Mouse (Mus musculus) heart, embryonic 12.5 days (tissue): Measurements from ENCODE around the gene Kctd17. TPM values are rescaled to one million over a fixed set of nuclear protein-coding genes. Genes with fewer than 3 reads are reported as not detected.

Experiments used
- ATAC-seq: fragments of 200-750 bp; cut with Nextera tagmentation; 2 replicates; pipeline ENCODE4 v1.8.0; 2017; ENCODE audit warnings: moderate TSS enrichment, moderate library complexity; ENCODE audit not compliant: insufficient number of reproducible peaks, low FRiP score
- H3K27ac ChIP-seq: fragments of 300-500 bp; sonication (generic); 2 replicates; pipeline ENCODE4 v1.5.1; 2016; ENCODE audit warnings: mild to moderate bottlenecking, moderate library complexity; ENCODE audit not compliant: poor library complexity, severe bottlenecking
- H3K27me3 ChIP-seq: fragments of 300-500 bp; sonication (generic); replicated peaks from 2 replicates; pipeline ENCODE4 v1.6.1; 2016; ENCODE audit warnings: mild to moderate bottlenecking, moderate library complexity
- H3K36me3 ChIP-seq: fragments of 300-500 bp; sonication (generic); 2 replicates; pipeline ENCODE4 v1.6.1; 2016; ENCODE audit warnings: mild to moderate bottlenecking, moderate library complexity
- H3K4me1 ChIP-seq: fragments of 300-500 bp; sonication (generic); replicated peaks from 2 replicates; pipeline ENCODE4 v1.6.1; 2016; ENCODE audit warnings: mild to moderate bottlenecking
- H3K4me2 ChIP-seq: fragments of 300-500 bp; sonication (generic); 2 replicates; pipeline ENCODE4 v1.6.1; 2016; ENCODE audit warnings: mild to moderate bottlenecking, moderate library complexity
- H3K4me3 ChIP-seq: fragments of 300-500 bp; sonication (generic); 2 replicates; pipeline ENCODE4 v1.5.1; 2016; ENCODE audit warnings: mild to moderate bottlenecking
- H3K9ac ChIP-seq: fragments of 300-500 bp; sonication (generic); 2 replicates; pipeline ENCODE4 v1.6.1; 2016; ENCODE audit warnings: mild to moderate bottlenecking, moderate library complexity
- H3K9me3 ChIP-seq: fragments of 300-500 bp; sonication (generic); replicated peaks from 2 replicates; pipeline ENCODE4 v1.6.1; 2016; ENCODE audit warnings: mild to moderate bottlenecking, moderate library complexity
- WGBS: fragments of 180-500 bp; shearing (Covaris S2); methylation state at CpG from one replicate; pipeline ENCODE4 v1.1.7; 2016; 5-methylcytosine and 5-hydroxymethylcytosine counted together
- polyA plus RNA-seq: library from polyadenylated mRNA; unstranded; fragments of >200 nt; fragmentation: Nextera tagmentation; extraction: Ambion mirVana; gene quantifications from 2 replicates; pipeline ENCODE4 v1.2.1, GENCODE M21; 2016

Kctd17 gene
- polyA plus RNA-seq, 1 experiment from 2014 or later = 19.9 TPM

GRCm38 (mm10) chr15:78447746-78448535 is 19.6 kb downstream of the Kctd17 start:
- Histone ChIP-seq H3K4me1 (peaks cover 35% of the 10 kb centered on the region), H3K9me3 (no peaks in the 10 kb centered on the region), H3K36me3 (no peaks in the 10 kb centered on the region), H3K4me2 (peak overlapping the region; percentile 70), H3K4me3 (peak overlapping the region; percentile 31), H3K27ac (peak overlapping the region; percentile 89), H3K9ac (peak overlapping the region; percentile 62), H3K27me3 (no peaks in the 10 kb centered on the region)
- under 1% methylated on average over 22 of the region's 22 CpGs for WGBS
- ATAC-seq = no peak

DNA sequence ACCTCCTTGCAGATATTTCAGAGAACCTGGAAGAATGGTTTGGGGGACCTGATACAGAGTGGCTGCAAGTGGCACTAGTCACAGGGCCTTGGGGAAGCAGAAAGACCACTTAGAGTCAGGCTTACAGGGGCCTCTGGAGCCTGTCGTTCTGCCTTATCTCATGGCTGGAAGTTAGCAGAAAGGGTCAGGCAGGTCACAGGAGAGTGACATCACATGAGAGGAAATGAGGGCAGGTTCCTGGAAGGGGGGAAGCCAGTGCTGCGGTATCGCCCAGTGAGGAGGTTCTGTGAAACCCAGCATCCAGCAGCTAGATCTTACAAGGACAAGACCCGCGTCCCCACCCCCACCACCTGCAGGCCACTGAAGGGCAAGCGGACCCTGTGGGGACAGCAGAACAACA is 20.8 kb downstream of the Kctd17 start:
- Histone ChIP-seq H3K36me3 (no peaks in the 10 kb centered on the region), H3K27ac (peak overlapping the region; percentile 89), H3K9ac (peak overlapping the region; percentile 49), H3K4me2 (0 out of 2 replicates have a peak overlapping the region, but pooled peaks have one; percentile 8), H3K9me3 (no peaks in the 10 kb centered on the region), H3K4me1 (peaks cover 28% of the 10 kb centered on the region), H3K4me3 (no peak overlapping the region), H3K27me3 (no peaks in the 10 kb centered on the region)
- ATAC-seq = peak; percentile 41; the same call in 1 of the 2 replicates
- 24% methylated on average over 6 of the region's 6 CpGs for WGBS

DNA sequence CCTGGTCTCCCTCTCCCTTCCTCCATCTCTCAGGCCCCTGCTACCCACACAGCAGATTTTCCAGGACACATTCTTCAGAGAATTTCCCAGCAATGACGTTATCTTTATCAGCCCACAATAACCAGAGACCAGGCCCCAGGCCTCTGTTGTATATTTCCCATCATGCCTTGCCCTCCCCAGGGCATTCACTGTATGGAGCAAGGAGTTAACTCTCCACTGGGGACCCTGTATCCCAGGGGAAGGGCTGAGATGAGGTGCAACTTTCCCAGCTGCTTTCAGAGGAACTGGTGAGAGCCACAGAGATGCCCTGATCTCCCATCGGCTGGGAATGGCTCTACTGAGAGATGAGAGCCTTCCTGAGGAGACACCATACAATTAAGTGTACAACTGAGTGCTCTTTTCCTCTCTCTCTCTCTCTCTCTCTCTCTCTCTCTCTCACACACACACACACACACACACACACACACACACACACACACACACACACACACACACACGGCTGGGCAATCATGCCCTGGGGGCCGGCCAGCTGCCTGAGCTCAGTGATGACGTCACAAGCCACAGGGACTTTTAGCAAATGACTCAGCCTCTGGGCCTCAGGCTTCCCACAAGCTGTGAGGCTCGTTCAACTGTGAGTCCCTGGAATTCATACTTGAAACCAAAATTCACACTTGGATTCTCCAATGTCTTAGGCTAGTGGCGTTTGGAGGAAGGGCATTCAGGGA is 21.5 kb downstream of the Kctd17 start:
- Histone ChIP-seq H3K9me3 (no peaks in the 10 kb centered on the region), H3K4me3 (no peak overlapping the region), H3K9ac (0 out of 2 replicates have a peak overlapping the region, but pooled peaks have one; percentile 11), H3K4me1 (peaks cover 24% of the 10 kb centered on the region), H3K27me3 (no peaks in the 10 kb centered on the region), H3K27ac (peak overlapping the region; percentile 89), H3K36me3 (no peaks in the 10 kb centered on the region), H3K4me2 (0 out of 2 replicates have a peak overlapping the region, but pooled peaks have one; percentile 8)
- 19% methylated on average over 7 of the region's 7 CpGs for WGBS
- peak; percentile 42; the same call in 1 of the 2 replicates for ATAC-seq

GRCm38 (mm10) chr15:78450419-78450768 is 22.0 kb downstream of the Kctd17 start:
- Histone ChIP-seq H3K4me2 (no peak overlapping the region), H3K36me3 (no peaks in the 10 kb centered on the region), H3K4me1 (peaks cover 24% of the 10 kb centered on the region), H3K4me3 (no peak overlapping the region), H3K9ac (0 out of 2 replicates have a peak overlapping the region, but pooled peaks have one; percentile 11), H3K9me3 (no peaks in the 10 kb centered on the region), H3K27ac (peak overlapping the region; percentile 89), H3K27me3 (no peaks in the 10 kb centered on the region)
- ATAC-seq = no peak
- WGBS = 82% methylated on average over 6 of the region's 6 CpGs

DNA sequence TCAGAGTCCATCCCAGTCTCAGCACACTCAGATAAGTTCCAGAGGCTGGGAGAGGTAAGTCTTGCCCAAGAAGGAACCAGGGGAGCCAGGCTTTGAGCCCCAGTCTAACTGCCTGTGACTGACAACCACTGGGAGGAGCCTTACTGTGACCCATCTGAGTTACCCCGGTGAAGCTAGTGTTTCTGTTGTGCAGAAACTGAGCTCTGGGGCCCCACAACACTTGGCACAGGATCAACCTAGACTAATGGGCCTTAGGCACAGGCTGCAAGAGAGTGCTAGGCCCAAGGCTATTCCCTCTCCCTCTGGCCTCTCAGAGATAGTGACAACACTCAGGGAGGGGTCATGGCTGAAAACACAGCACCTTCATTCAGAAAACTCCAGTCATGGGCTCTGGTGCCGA is 22.8 kb downstream of the Kctd17 start:
- Histone ChIP-seq H3K4me2 (no peak overlapping the region), H3K9me3 (no peaks in the 10 kb centered on the region), H3K36me3 (no peaks in the 10 kb centered on the region), H3K4me1 (peaks cover 24% of the 10 kb centered on the region), H3K4me3 (no peak overlapping the region), H3K27me3 (no peaks in the 10 kb centered on the region), H3K9ac (0 out of 2 replicates have a peak overlapping the region, but pooled peaks have one; percentile 8), H3K27ac (no peak overlapping the region)
- no peak for ATAC-seq
- WGBS = 71% methylated on average over 2 of the region's 2 CpGs

DNA sequence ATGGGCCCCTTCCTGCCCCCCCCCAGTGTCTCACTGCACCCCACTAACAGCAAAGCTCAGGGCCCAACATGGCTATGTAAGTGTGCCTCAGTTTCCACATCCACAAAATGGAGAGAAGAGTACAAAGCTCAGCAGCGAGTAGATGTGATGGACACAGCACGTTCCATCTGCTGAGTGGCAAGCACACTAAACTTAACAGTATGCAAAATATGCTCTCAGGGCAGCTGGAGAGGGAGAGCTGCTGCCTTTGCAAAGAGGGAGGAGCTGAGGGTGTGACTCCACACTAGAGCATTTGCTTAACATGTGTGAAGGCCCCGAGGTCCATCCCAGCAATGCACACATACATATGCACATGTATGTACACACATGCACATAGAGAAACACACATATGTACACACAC is 24.6 kb downstream of the Kctd17 start:
- H3K36me3 ChIP-seq = no peaks in the 10 kb centered on the region
- no peak overlapping the region for H3K27ac ChIP-seq
- no peak overlapping the region for H3K9ac ChIP-seq
- H3K27me3 ChIP-seq = no peaks in the 10 kb centered on the region
- WGBS = 68% methylated on average over 3 of the region's 3 CpGs
- H3K4me1 ChIP-seq = peaks cover 24% of the 10 kb centered on the region
- ATAC-seq = no peak
- H3K9me3 ChIP-seq = no peaks in the 10 kb centered on the region
- no peak overlapping the region for H3K4me2 ChIP-seq
- H3K4me3 ChIP-seq = no peak overlapping the region

DNA sequence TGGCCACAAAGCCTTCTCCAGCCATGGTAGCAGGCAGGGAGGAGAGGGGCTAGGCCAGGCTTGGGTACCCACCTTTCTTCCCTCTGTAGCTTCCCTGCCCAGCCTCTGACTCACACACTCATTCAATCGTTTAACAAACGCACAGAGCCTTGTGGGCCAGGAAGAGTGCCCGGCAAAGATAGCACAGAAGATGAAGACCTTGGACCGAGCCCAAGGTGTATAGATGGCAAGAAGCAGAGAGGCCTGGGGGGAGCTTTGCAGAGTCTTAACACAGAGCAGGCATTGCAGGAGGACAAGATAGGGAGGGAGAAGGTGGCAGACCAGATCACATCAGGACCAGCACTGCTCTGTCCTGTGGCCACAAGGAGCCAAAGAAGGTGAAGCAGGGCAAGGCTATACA is 26.8 kb downstream of the Kctd17 start:
- ATAC-seq = no peak
- no peak overlapping the region for H3K4me3 ChIP-seq
- peaks cover 5% of the 10 kb centered on the region for H3K4me1 ChIP-seq
- WGBS = 53% methylated on average over 4 of the region's 4 CpGs
- no peak overlapping the region for H3K9ac ChIP-seq
- no peaks in the 10 kb centered on the region for H3K27me3 ChIP-seq
- H3K4me2 ChIP-seq = no peak overlapping the region
- H3K27ac ChIP-seq = no peak overlapping the region
- H3K9me3 ChIP-seq = no peaks in the 10 kb centered on the region
- H3K36me3 ChIP-seq = no peaks in the 10 kb centered on the region

DNA sequence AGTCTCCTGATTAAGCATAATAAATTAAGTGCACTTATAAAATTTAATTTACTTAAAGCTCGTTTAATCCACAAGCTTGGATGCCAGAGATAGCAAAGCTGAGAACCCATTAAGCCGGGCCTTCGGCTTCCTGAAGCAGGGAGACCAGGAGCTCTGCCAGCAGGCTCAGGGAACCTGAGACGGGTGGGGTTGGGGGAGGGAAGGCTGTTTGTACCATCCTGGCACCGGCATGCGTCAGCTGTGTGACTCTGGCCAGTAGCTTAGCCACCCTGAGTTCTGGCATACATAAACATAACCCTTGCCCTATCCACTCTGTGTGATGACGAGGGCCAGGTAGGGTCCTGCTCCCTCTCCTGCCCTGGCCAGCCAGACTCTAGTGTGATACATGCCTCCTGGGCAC is 27.7 kb downstream of the Kctd17 start:
- Histone ChIP-seq H3K4me1 (no peaks in the 10 kb centered on the region; the same call in 1 of the 2 replicates), H3K36me3 (no peaks in the 10 kb centered on the region), H3K4me2 (no peak overlapping the region), H3K27me3 (0 out of 2 replicates have a peak, but pooled peaks cover 4% of the 10 kb centered on the region), H3K9ac (no peak overlapping the region), H3K4me3 (no peak overlapping the region), H3K27ac (no peak overlapping the region), H3K9me3 (no peaks in the 10 kb centered on the region)
- WGBS = 55% methylated on average over 7 of the region's 7 CpGs
- ATAC-seq = no peak

DNA sequence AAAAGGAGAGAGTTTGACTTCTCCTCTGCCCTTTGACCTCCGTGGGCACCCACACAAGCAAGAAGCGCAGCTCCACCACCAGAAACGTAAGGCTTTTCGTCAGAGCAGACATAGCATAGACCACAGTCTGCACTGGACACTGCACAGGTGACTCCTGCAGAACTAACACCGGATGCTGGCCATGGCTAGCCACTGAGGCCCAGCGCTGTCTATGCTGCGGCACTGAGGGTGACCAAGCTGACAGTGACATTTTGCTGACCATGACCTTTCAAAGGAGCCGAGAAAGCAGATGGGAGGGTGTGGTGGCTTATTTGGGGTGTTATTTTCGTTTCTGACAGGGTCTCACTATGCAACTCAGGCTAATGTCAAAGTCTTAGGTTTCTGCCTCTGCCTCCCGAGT is 28.8 kb downstream of the Kctd17 start:
- Histone ChIP-seq H3K27ac (no peak overlapping the region), H3K4me2 (no peak overlapping the region), H3K9ac (no peak overlapping the region), H3K4me3 (no peak overlapping the region), H3K27me3 (peaks cover 16% of the 10 kb centered on the region; the same call in 1 of the 2 replicates), H3K9me3 (no peaks in the 10 kb centered on the region), H3K36me3 (no peaks in the 10 kb centered on the region), H3K4me1 (no peaks in the 10 kb centered on the region)
- 80% methylated on average over 10 of the region's 10 CpGs for WGBS
- ATAC-seq = no peak

GRCm38 (mm10) chr15:78462981-78463380 is 34.6 kb downstream of the Kctd17 start:
- Histone ChIP-seq H3K4me2 (no peak overlapping the region), H3K9ac (no peak overlapping the region), H3K9me3 (no peaks in the 10 kb centered on the region), H3K4me3 (no peak overlapping the region), H3K27ac (no peak overlapping the region), H3K36me3 (no peaks in the 10 kb centered on the region), H3K27me3 (peaks cover 16% of the 10 kb centered on the region; the same call in 1 of the 2 replicates), H3K4me1 (peaks cover 8% of the 10 kb centered on the region)
- no peak for ATAC-seq
- 44% methylated on average over 2 of the region's 2 CpGs for WGBS

DNA sequence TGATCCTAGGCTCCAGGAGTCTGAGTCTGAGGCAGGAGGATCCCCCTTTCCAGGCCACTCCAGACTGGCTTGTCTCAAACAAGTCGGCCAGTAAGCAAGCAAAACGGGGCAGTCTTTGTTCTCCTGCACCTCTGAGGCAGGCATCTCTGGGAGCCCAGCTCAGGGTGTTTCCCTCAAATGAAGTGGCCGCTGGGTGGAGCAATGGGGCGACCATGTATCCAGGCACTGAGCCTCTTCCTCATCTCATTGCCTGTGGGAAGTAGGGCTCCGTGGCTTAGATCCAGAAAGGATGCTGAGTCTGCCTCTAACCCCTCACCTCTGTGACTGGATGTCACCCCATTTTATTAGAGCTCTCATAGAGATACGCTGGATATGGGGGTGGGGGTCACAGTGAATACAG is 38.4 kb downstream of the Kctd17 start:
- ATAC-seq = no peak

More for the DNA sequence above, 38.4 kb downstream of the Kctd17 start:
- WGBS = 31% methylated on average over 6 of the region's 6 CpGs
- H3K36me3 ChIP-seq = no peaks in the 10 kb centered on the region
- H3K27ac ChIP-seq = no peak overlapping the region
- H3K27me3 ChIP-seq = peaks cover 4% of the 10 kb centered on the region; the same call in 1 of the 2 replicates
- no peak overlapping the region for H3K4me2 ChIP-seq
- H3K4me3 ChIP-seq = no peak overlapping the region
- H3K9ac ChIP-seq = no peak overlapping the region
- peaks cover 24% of the 10 kb centered on the region for H3K4me1 ChIP-seq
- H3K9me3 ChIP-seq = no peaks in the 10 kb centered on the region
